Mouse (Mus musculus): ENCODE results near the gene Oxnad1. TPM values are rescaled to one million over a fixed set of nuclear protein-coding genes. Genes with fewer than 3 reads are reported as not detected.
"Not testable (repeated sequence)": the region's sequence is repeated elsewhere in the genome, so short reads cannot be mapped to it uniquely, and the experiment has no call there.

The Oxnad1 gene
- polyA plus RNA-seq, 1 experiment from 2014 or later: 17.4 TPM

- peaks cover 64% of the 10 kb centered on the region for H3K36me3 ChIP-seq
- 90% methylated on average over 11 of the region's 11 CpGs for WGBS
- H3K9me3 ChIP-seq (replicated peaks): no peaks in the 10 kb centered on the region
- no peak overlapping the region for H3K27ac ChIP-seq
- H3K4me3 ChIP-seq: no peak overlapping the region
- no peaks in the 10 kb centered on the region for H3K27me3 ChIP-seq (ENCODE audit: low read depth, poor library complexity, severe bottlenecking)
- H3K4me1 ChIP-seq: peaks cover 32% of the 10 kb centered on the region
- DNase-seq (ENCODE audit: low spot score): no peak
These were observed 8.4 kb downstream of the Oxnad1 start for GRCm38 (mm10) chr14:32093500-32094117.

GRCm38 (mm10) chr14:32095646-32096045, 10.5 kb downstream of the Oxnad1 start:
- Histone ChIP-seq H3K27ac (no peak overlapping the region), H3K36me3 (peaks cover 84% of the 10 kb centered on the region), H3K9me3 (replicated peaks) (no peaks in the 10 kb centered on the region), H3K4me3 (no peak overlapping the region), H3K27me3 (ENCODE audit: low read depth, poor library complexity, severe bottlenecking) (no peaks in the 10 kb centered on the region), H3K4me1 (peaks cover 19% of the 10 kb centered on the region)
- 92% methylated on average over 5 of the region's 5 CpGs for WGBS
- no peak for DNase-seq (ENCODE audit: low spot score)

GRCm38 (mm10) chr14:32096740-32097139, 11.6 kb downstream of the Oxnad1 start:
- 83% methylated on average over 5 of the region's 5 CpGs for WGBS
- no peak overlapping the region for H3K4me3 ChIP-seq
- no peaks in the 10 kb centered on the region for H3K27me3 ChIP-seq (ENCODE audit: low read depth, poor library complexity, severe bottlenecking)
- H3K4me1 ChIP-seq: peaks cover 8% of the 10 kb centered on the region
- no peak for DNase-seq (ENCODE audit: low spot score)
- no peak overlapping the region for H3K27ac ChIP-seq
- H3K9me3 ChIP-seq (replicated peaks): no peaks in the 10 kb centered on the region
- H3K36me3 ChIP-seq: peaks cover 91% of the 10 kb centered on the region

GRCm38 (mm10) chr14:32097691-32098090, 12.5 kb downstream of the Oxnad1 start:
- H3K36me3 ChIP-seq: peaks cover 93% of the 10 kb centered on the region
- DNase-seq (ENCODE audit: low spot score): no peak
- no peaks in the 10 kb centered on the region for H3K27me3 ChIP-seq (ENCODE audit: low read depth, poor library complexity, severe bottlenecking)
- no peak overlapping the region for H3K4me3 ChIP-seq
- 92% methylated on average over 7 of the region's 7 CpGs for WGBS
- H3K4me1 ChIP-seq: no peaks in the 10 kb centered on the region
- no peaks in the 10 kb centered on the region for H3K9me3 ChIP-seq (replicated peaks)
- no peak overlapping the region for H3K27ac ChIP-seq

GRCm38 (mm10) chr14:32098951-32099350, 13.8 kb downstream of the Oxnad1 start:
- peaks cover 88% of the 10 kb centered on the region for H3K36me3 ChIP-seq
- 98% methylated on average over 3 of the region's 3 CpGs for WGBS

DNA sequence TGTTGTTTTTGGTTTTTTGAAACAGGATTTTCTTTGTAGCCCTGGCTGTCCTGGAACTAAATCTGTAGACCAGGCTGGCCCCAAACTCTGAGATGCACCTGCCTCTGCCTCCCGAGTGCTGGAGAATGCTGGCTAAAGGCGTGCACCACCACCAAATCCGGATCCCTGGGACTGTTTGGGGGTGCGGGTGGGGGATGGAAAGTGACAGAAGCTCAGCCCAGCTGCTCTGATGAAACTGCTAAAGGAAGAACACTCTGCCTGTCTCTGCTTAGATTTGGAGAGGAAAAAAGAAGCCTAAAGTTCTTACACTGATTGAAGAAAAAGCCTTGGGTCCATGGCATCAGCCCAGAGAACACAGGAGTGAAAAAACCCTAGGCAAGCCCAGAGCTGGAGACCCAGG, 18.4 kb downstream of the Oxnad1 start:
- WGBS: 81% methylated on average over 4 of the region's 4 CpGs
- H3K4me3 ChIP-seq: no peak overlapping the region
- no peak for DNase-seq (ENCODE audit: low spot score)
- H3K27ac ChIP-seq: no peak overlapping the region
- H3K4me1 ChIP-seq: no peaks in the 10 kb centered on the region
- H3K36me3 ChIP-seq: peaks cover 43% of the 10 kb centered on the region
- no peaks in the 10 kb centered on the region for H3K27me3 ChIP-seq (ENCODE audit: low read depth, poor library complexity, severe bottlenecking)
- no peaks in the 10 kb centered on the region for H3K9me3 ChIP-seq (replicated peaks)

More at GRCm38 (mm10) chr14:32098951-32099350, 13.8 kb downstream of the Oxnad1 start:
- H3K27me3 ChIP-seq (ENCODE audit: low read depth, poor library complexity, severe bottlenecking): no peaks in the 10 kb centered on the region
- H3K27ac ChIP-seq: no peak overlapping the region
- no peak for DNase-seq (ENCODE audit: low spot score)
- H3K4me3 ChIP-seq: no peak overlapping the region
- no peaks in the 10 kb centered on the region for H3K9me3 ChIP-seq (replicated peaks)
- no peaks in the 10 kb centered on the region for H3K4me1 ChIP-seq

- no peak overlapping the region for H3K4me3 ChIP-seq
- H3K4me1 ChIP-seq: no peaks in the 10 kb centered on the region
- no peaks in the 10 kb centered on the region for H3K27me3 ChIP-seq (ENCODE audit: low read depth, poor library complexity, severe bottlenecking)
- H3K36me3 ChIP-seq: peaks cover 22% of the 10 kb centered on the region
- no peaks in the 10 kb centered on the region for H3K9me3 ChIP-seq (replicated peaks)
- H3K27ac ChIP-seq: no peak overlapping the region
- DNase-seq (ENCODE audit: low spot score): no peak
- 61% methylated on average over 7 of the region's 7 CpGs for WGBS
These were observed 20.5 kb downstream of the Oxnad1 start for GRCm38 (mm10) chr14:32105663-32106062.

DNA sequence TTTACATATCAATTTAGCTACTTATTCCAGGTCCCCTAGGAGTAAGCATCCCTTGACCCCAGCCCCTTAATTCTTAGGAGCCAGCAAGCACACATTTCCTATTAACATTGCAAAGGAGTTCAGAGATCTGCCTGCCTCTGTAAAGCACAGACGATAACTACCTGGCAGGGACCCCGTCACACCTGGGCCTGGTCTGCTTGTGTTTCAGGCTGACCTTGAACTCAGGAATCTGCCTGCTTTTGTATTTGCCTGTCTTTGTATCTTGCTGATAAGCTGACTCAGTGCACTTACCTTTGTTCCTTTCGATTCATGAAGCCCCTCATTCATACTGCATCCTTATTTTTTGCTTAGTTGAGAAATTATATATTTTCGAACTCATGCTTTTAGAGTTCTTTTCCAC, 21.7 kb downstream of the Oxnad1 start:
- 90% methylated on average over 4 of the region's 4 CpGs for WGBS
- H3K27me3 ChIP-seq (ENCODE audit: low read depth, poor library complexity, severe bottlenecking): no peaks in the 10 kb centered on the region
- DNase-seq (ENCODE audit: low spot score): no peak

DNA sequence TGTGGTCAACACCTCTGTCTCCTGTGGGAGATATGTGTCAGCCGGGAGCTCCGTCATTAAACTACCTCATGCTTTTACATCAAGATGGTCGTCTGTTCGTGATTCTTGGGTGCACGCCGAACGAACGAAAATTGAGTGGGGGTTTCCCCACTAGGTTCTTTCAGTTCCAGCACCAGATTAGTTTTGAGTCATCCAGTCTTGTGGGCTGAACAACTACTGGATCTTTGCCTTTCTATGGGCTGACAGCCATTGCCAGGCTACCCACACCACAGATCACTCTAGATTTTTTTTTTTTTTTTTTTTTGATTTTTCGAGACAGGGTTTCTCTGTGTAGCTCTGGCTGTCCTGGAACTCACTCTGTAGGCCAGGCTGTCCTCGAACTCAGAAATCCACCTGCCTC, 26.9 kb downstream of the Oxnad1 start:
- not testable (repeated sequence) for H3K27me3 ChIP-seq (ENCODE audit: low read depth, poor library complexity, severe bottlenecking); H3K27ac ChIP-seq; H3K4me3 ChIP-seq; H3K36me3 ChIP-seq; DNase-seq (ENCODE audit: low spot score); H3K4me1 ChIP-seq; H3K9me3 ChIP-seq (replicated peaks)
- WGBS: 95% methylated on average over 10 of the region's 10 CpGs

More for the DNA sequence above, 21.7 kb downstream of the Oxnad1 start:
- H3K4me3 ChIP-seq: no peak overlapping the region
- H3K36me3 ChIP-seq: peaks cover 13% of the 10 kb centered on the region
- H3K27ac ChIP-seq: no peak overlapping the region
- H3K4me1 ChIP-seq: no peaks in the 10 kb centered on the region
- H3K9me3 ChIP-seq (replicated peaks): no peaks in the 10 kb centered on the region

DNA sequence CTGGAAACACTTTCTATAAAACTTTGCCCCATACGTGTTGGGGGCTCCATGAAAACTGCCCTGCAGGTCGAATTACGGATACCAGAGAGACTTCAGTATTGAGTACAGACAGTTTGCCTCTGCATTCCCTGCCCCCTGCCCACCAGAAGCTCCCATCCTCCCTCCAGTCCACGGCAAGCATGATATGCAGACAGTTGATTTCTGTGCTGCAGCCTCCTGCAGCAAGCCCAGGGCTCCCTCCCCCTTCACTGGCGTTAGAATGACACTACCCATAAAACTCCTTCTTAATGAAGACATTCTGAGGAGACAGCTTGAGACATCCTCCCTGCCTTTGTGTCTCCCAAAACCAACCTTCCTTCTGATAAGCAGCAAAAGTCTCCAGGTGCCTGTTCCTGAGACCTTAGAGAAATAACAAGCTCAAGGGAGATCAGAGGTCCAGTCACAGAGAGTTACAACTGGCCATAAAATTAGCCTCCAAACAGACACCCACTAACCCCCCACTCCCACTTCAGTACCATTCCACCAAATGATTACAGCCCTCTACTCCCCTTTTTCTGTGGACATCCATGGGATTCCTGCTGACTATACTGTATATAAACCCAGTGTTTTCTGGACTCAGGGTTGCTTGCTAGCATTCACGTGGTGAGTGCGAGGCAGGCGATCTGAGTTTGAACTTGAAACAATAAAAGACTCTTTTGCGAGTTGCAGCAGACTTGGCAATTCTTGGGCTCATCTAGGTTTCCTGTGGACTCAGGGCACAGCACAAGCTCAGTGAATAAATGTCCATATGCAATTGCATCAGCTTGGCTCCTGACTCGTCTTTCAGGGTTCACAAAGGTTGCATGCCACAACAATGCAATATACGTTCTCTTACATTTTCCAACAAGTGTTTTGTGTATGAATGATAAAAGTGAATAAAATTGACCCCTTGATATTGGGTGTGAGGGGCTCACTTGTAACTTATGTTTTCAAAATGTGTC, 36.1 kb downstream of the Oxnad1 start:
- Histone ChIP-seq H3K4me3 (no peak overlapping the region), H3K27ac (no peak overlapping the region), H3K9me3 (replicated peaks) (no peaks in the 10 kb centered on the region), H3K4me1 (peaks cover 9% of the 10 kb centered on the region), H3K27me3 (ENCODE audit: low read depth, poor library complexity, severe bottlenecking) (no peaks in the 10 kb centered on the region), H3K36me3 (no peaks in the 10 kb centered on the region)
- no peak for DNase-seq (ENCODE audit: low spot score)
- WGBS: 64% methylated on average over 11 of the region's 11 CpGs

DNA sequence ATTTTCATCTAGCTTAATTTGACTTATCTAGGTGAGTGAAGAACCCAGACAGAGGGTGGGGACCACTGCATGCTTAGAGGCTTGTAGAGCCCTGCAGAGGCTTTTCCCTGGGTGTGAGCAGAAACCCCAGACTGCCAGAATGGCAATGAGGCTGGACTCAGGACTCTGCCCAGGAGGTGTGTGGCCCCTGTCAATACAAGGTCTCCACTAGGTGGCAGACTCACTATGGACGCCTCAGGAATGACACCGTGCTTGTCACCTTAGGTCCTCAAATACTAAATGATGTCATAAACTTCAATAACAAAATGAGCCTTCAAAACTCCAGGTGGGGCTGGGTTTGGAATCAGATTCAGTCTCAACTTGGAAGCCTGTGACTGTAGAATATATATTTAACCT, 36.7 kb downstream of the Oxnad1 start:
- Histone ChIP-seq H3K27me3 (ENCODE audit: low read depth, poor library complexity, severe bottlenecking) (no peaks in the 10 kb centered on the region), H3K4me3 (no peak overlapping the region), H3K27ac (no peak overlapping the region), H3K36me3 (no peaks in the 10 kb centered on the region), H3K9me3 (replicated peaks) (no peaks in the 10 kb centered on the region), H3K4me1 (peaks cover 9% of the 10 kb centered on the region)
- no peak for DNase-seq (ENCODE audit: low spot score)
- 54% methylated on average over 2 of the region's 2 CpGs for WGBS

DNA sequence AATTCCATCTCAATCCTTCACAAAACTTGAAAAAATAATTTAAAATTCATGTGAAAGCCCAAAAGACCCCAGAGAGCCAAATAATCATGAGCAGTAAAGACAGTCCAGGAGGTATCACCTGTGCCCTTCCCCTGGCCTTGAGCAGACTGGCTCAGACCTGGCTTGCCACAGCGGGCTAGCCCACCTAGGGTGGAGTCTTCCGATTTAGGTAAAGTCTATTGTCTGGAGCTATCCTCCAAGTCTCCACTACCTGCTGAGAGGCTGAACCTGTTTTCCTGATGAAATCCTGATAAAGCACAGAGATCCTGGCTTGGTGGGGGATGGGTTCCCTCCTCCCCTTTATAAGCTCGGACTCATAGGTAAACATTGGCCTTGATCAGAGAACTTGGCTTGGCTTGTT, 39.1 kb downstream of the Oxnad1 start:
- Histone ChIP-seq H3K27me3 (ENCODE audit: low read depth, poor library complexity, severe bottlenecking) (no peaks in the 10 kb centered on the region), H3K9me3 (replicated peaks) (no peaks in the 10 kb centered on the region), H3K4me1 (peaks cover 9% of the 10 kb centered on the region), H3K27ac (no peak overlapping the region), H3K36me3 (no peaks in the 10 kb centered on the region), H3K4me3 (no peak overlapping the region)
- 86% methylated on average over 3 of the region's 3 CpGs for WGBS
- no peak for DNase-seq (ENCODE audit: low spot score)

DNA sequence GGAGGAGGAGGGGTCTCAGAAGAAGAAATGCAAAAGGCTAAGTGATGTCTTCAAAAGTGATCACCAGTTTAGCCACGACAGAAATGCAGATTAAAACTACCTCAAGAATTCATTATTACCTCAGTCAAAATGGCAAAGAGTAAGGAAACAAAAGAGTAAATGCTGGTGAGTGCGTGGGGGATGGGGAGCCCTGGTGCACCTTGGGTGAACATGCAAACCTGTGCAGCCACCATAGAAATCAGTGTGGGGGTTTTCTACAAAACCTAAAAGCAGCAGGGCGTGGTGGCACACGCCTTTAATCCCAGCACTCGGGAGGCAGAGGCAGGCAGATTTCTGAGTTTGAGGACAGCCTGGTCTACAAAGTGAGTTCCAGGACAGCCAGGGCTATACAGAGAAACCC, 40.1 kb downstream of the Oxnad1 start:
- not testable (repeated sequence) for H3K27ac ChIP-seq; H3K36me3 ChIP-seq; H3K9me3 ChIP-seq (replicated peaks); H3K4me1 ChIP-seq; H3K4me3 ChIP-seq; DNase-seq (ENCODE audit: low spot score); H3K27me3 ChIP-seq (ENCODE audit: low read depth, poor library complexity, severe bottlenecking)
- 83% methylated on average over 5 of the region's 5 CpGs for WGBS
